Mouse (Mus musculus) E14TG2a.4 (cell line): Measurements from ENCODE around the gene Crebl2.

Experiments
- CTCF ChIP-seq: conservative IDR thresholded peaks from 2 replicates; pipeline ENCODE4 v1.5.1; 2014; ENCODE audit warnings: low read length
- POU5F1 ChIP-seq: IDR thresholded peaks from 2 replicates; pipeline ENCODE4 v1.6.1; 2014; ENCODE audit warnings: low read length, borderline replicate concordance

GRCm38 (mm10) chr6:134830776-134831175 is 822 bp downstream of the Crebl2 start:
- TF ChIP-seq CTCF (no peak), POU5F1 (no peak)
